Mouse (Mus musculus): ENCODE measurements around the gene Ttyh2.

The Ttyh2 gene

DNA sequence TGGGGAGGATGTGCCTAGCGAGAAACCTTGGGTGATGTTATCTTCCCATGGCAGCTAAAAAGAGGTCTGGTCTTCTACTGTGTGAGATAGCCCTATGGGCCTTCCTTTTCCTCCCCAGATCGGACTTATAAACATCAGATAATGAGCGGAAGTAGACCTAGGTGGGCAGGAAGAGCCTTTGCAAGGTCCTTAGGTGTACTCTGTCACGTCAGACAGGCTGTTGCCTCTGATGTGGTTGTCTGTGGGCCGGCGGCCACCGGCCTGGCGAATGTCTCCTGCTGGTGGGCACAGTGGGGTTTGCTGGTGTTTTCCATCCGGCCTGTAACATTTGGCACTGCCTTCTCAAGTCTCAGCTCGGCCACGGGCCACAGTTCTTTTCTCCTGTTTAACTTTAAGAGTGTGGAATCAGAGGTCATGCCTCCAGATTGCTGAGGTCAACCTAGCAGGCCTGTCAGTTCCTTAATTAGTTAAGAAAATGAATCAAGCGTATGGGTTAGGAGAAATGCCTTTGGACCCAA lies 5.5 kb upstream of the Ttyh2 start:
- TF ChIP-seq GATA4 (IDR thresholded peaks at IDR 0.05; ENCODE audit: insufficient replicate concordance, low read length): no peak

DNA sequence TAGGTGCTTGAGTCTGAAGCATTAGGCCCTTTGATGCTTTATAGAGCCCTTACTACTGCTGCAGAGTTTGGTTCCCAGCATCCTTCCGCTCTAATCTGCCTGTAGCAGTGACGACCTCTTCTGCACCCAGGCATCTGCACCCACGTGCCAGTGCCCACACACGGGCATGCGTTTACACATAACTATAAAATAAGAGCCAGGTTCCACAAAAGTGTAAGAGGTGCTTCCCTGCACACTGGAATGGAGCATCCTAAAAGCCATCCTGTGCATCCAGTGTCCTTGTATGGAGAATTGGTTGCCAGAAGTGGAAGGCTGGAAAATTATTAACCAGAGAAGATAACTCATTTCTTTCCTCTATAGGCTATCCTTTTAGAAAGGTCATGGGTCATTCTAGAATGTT lies 4.1 kb upstream of the Ttyh2 start:
- TF ChIP-seq GATA4 (IDR thresholded peaks at IDR 0.05; ENCODE audit: insufficient replicate concordance, low read length): no peak

- no peak for TF ChIP-seq GATA4 (IDR thresholded peaks at IDR 0.05; ENCODE audit: insufficient replicate concordance, low read length)
Observed at GRCm38 (mm10) chr11:114672794-114673718, 2.2 kb upstream of the Ttyh2 start.

- no peak for TF ChIP-seq GATA4 (IDR thresholded peaks at IDR 0.05; ENCODE audit: insufficient replicate concordance, low read length)
Observed at GRCm38 (mm10) chr11:114673719-114674050, 1.5 kb upstream of the Ttyh2 start.

DNA sequence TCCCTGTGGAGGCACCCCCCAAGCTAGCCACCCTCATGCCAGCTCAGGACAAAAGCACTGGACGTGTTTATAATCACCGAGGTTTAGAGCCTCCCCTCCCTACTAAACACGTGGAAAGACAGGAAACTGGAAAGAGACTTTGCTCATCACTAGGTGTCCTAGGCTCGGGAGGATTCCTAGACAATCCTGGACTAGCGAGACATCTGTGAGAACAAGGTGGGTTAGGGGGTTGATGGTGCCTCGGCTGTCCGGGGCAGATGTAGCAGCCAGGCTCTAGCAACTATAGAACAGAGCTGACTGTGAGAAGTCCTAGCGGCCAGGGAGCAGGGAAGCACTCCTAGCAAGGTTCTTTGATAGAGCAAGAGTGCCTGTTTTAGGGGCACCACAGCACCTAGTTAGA lies 1.1 kb upstream of the Ttyh2 start:
- no peak for TF ChIP-seq GATA4 (IDR thresholded peaks at IDR 0.05; ENCODE audit: insufficient replicate concordance, low read length)

DNA sequence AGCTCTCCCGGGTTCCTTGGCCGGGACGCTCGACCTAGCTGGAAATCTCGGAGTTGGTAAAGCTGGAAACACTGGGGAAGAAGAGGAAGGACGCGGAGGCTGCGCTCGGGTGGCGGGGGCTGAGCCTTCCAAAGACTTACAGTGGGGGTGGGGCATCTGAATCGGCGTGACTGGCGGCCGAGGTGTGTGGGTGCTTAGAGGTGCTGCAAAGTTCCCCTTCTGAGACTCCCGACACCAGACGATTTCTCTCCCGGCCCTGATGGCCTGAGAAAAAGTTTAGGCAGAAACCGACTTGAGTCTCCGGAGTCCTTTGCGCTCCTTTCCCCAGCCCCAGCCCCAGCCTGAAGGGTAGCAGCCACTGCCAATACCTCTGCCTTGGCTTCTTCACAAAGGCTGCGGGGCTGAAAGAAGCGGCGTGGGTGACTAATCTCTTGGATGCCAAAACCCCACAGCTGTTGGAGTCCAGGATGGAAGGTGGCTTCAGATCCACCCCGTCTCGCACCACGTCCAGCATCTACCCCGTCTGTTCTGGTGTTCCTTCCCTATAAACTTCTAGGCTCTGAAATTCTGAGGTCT lies 683 bp downstream of the Ttyh2 start:
- no peak for TF ChIP-seq GATA4 (IDR thresholded peaks at IDR 0.05; ENCODE audit: insufficient replicate concordance, low read length)

GRCm38 (mm10) chr11:114676431-114676830 lies 1.2 kb downstream of the Ttyh2 start:
- no peak for TF ChIP-seq GATA4 (IDR thresholded peaks at IDR 0.05; ENCODE audit: insufficient replicate concordance, low read length)

GRCm38 (mm10) chr11:114676896-114677530 lies 1.8 kb downstream of the Ttyh2 start:
- TF ChIP-seq GATA4 (IDR thresholded peaks at IDR 0.05; ENCODE audit: insufficient replicate concordance, low read length): no peak

DNA sequence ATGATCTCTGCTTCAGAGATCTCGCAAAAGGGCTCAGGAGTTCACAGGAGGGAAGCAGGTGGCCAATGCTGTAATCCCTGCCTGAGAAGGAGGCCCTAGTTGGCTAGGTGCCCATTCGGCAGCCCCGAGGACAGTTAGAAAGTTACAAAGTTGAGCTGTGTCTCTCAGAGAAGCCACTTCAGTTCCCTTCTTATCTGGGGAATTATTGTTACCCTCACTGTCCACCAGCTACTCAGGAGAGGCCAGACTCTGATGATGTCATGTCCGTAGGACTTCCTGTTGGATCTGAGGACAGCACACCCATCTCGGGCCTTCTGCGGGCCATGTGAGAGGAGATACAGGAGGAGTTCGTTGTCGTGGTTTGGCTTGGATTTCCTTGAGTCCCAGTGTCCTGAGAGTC lies 4.4 kb downstream of the Ttyh2 start:
- no peak for TF ChIP-seq GATA4 (IDR thresholded peaks at IDR 0.05; ENCODE audit: insufficient replicate concordance, low read length)

DNA sequence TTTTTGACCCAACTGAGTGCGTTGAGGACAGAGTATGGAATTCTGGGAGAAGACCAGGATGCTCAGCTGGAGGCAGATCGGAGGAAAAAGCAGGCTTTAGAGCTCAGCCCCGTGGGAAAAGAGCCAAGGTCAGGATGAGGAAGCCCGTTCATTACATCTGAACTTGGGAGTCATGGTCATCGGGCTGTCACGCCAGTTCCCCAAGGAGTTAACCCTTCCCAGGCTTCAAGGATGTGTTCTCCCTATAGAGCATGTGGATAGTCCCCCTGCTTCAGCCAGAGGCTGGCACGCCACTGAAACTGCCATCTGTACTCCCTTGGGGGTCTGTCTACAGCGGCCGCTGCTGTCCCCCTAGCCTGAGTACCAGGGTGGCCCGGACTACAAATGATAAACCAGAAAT lies 5.1 kb downstream of the Ttyh2 start:
- no peak for TF ChIP-seq GATA4 (IDR thresholded peaks at IDR 0.05; ENCODE audit: insufficient replicate concordance, low read length)

DNA sequence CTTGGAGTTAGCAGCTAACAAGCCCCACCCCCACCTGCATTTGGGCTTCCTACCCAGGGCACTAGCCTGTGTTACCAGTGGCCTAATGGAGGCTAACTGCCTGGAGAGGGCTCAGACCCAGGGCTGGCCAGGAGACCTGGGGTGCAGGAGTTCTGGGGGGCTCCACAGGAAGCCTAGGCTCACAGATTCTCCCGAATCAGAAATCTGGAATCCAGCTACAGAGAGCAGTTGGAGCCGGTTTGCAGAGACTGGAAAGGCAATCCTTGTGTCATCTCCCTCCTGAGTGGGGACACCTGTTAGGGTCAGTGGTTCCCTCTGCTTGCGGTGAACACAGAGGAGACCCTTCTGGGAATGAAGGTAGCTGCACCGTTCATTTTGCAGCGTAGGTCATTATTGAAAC lies 5.8 kb downstream of the Ttyh2 start:
- no peak for TF ChIP-seq GATA4 (IDR thresholded peaks at IDR 0.05; ENCODE audit: insufficient replicate concordance, low read length)

GRCm38 (mm10) chr11:114682321-114682900 lies 7.2 kb downstream of the Ttyh2 start:
- TF ChIP-seq GATA4 (IDR thresholded peaks at IDR 0.05; ENCODE audit: insufficient replicate concordance, low read length): no peak

GRCm38 (mm10) chr11:114683029-114683721 lies 7.9 kb downstream of the Ttyh2 start:
- no peak for TF ChIP-seq GATA4 (IDR thresholded peaks at IDR 0.05; ENCODE audit: insufficient replicate concordance, low read length)

DNA sequence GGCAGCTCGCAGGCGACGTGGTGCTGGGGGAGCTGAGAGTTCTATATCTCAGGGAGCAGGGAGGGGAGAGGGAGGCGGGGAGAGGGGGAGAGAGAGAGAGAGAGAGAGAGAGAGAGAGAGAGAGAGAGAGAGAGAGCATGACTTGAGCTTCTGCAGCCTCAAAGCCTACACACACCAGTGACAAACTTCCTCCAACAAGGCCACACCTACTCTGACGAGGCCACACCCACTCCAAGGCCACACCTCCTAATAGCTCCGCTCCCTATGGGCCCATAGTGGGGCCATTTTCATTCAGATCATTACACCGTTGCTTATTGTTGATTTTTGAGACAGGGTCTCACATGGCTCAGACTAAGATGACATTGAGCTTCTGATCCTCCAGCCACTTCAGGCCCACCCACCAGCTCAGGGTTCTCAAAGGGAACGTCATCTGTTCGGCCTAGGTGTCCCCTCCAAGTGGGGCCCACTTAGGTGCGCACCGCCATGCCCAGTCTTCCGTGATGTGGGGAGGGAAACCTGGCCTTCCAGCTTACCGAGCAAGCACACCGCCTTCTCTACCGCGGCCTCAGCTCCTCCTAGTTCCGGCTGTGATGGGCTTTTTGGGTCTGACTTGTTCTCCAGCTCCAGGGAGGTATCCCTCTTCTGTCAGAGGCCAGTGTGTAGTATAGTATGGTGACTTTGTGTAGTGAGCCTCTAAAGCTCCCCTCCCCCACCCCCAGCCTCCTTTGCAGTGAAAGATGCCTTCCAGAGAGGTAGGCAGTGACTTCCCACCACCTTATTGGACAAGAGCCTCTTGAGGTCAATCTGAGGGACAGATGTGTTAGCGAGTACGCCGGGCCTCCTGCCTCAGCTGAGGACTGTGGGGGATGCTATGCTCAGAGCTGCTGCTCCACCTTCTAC lies 8.7 kb downstream of the Ttyh2 start:
- TF ChIP-seq GATA4 (IDR thresholded peaks at IDR 0.05; ENCODE audit: insufficient replicate concordance, low read length): no peak

Measured in liver, adult (tissue).